Mouse (Mus musculus) right cerebral cortex, postnatal 36 days (tissue): ENCODE data around the gene Tpd52l2.

Experiments used
- DNase-seq, 2 experiments: peaks; one replicate each; pipeline ENCODE4 v3.0.0; 2022; ENCODE audit warnings: low spot score in 2 of 2, mixed read lengths in 1 of 2

The Tpd52l2 gene

GRCm38 (mm10) chr2:181496831-181497547, at the start of gene Tpd52l2:
TSS of gene Tpd52l2 (plus strand) at chr2:181497142.
- peak; percentile 90 to 94 for DNase-seq

DNA sequence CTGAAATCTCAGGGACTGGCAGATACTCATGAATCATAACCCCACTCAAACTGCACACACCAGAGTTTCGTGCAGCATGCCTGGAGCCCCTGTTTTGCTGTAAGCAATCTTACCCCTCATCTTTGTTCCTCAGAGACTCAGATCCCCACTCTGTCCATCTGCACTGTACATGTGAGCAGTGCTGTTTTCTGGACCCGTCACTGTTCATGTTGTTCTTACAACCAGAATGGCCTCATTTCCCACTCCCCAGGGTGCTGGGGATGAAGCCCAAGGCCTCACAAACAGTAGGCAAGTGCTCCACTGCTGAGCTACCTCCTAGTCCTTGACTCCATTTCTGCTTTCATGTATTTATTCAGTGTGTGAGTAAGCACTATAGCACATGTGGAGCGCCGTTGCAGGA, 44.8 kb upstream of the Tpd52l2 start:
- DNase-seq: no peak

DNA sequence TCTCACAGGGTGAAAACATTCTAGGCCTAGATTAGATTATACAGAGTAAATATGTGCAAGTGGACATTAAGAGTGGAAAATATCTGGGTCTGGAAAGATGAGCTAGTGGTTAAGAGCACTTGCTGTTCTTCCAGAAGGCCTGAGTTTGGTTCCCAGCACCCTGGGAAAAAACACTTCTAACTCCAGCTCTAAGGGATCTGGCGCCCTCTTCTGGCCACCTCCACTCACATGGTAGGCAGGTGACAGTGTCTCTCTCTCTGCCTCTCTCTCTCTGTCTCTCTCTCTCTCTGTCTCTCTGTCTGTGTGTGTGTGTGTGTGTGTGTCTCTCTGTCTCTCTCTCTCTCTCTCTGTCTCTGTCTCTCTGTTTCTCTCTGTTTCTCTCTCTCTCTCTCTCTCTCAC, 43.7 kb upstream of the Tpd52l2 start:
- DNase-seq: no peak

DNA sequence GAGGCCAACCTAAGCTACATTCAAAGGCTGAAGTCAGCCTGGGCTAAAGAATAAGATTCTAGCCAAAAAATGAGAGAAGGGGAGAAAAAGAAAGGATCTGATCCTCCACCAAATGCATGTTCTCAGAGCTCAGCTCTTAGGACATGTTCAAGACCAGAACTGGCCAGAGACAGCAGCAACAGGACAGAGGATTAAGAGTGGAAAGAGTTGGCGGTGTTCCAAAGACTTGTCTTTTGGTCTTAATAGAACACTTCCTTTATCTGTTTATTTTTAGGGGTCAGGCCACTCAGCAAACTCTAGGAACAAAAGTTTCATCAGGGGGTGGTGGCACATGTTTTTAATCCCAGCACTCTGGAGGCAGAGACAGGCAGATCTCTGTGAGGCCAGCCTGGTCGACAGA, 41.0 kb upstream of the Tpd52l2 start:
- no peak for DNase-seq

- no peak for DNase-seq
Observed at GRCm38 (mm10) chr2:181457831-181458230, 39.1 kb upstream of the Tpd52l2 start.

DNA sequence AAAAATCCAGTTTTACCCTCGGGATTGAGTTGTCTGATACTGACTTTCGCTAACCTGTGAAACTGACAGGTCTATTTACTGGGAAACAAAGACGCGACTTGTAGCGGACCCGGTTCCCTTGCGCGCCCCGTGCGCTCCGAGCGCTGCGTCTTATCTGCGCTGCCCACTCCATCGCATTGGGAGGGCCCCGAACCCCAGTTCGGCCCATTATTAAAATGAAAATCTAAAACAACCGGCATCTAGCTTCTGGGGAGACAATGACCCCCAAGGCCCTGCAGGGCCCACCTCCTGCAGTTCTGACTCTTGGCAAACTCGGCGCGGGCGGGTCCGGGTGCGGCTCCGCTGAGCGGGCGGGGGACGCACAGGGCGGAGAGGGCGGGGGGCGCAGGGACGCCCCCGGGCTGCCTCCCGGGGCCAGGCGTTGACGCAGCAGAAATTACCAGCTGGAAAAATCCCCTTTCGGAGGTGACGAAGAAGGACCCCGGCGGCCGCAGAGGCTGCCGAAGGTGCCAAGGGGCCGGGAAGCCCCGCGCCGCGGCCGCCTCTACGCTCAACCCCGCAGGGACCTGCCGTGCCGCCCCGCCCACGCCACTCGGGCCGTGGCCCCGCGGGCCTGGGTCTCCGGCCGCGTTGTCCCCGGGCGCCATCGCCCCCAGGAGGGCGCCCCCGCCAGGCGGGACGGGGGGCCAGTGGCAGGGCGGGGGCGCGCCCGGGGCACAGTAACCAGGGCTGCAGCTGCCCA, 38.4 kb upstream of the Tpd52l2 start:
- DNase-seq: no peak

- peak; percentile 29 to 39 for DNase-seq
Observed at GRCm38 (mm10) chr2:181459153-181459672, 37.7 kb upstream of the Tpd52l2 start, which contains the start of gene Zbtb46. TSS of gene Zbtb46 (minus strand) at chr2:181459426.

- DNase-seq: peak in 1 of 2 experiments; percentile 24
Observed at GRCm38 (mm10) chr2:181459673-181460621, 37.0 kb upstream of the Tpd52l2 start.

DNA sequence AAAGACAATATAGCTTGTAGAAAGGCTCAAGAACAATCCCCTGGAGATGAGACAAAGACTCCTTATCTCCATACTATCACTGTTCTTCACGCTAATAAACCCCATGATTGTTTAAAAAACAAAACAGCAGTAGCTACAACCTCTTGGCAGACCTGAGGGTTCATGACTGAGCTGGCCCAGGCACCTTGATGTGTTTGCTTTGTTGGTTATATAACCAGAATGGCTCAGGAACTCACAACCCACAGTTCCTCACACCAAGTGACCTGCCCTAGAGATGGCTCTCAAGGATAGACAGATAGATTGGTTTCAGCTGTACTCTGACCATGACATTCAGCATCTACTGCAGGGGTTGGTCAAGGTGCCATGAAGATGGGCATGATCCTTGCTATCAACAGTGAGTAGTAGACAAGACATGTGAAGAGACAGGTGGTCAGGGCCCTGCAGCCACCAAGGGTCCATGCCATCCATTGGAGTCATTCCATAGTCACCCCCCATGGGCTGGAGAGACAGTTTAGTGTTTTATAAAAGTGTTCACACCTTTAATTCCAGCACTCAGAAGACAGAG, 35.3 kb upstream of the Tpd52l2 start:
- DNase-seq: no peak

DNA sequence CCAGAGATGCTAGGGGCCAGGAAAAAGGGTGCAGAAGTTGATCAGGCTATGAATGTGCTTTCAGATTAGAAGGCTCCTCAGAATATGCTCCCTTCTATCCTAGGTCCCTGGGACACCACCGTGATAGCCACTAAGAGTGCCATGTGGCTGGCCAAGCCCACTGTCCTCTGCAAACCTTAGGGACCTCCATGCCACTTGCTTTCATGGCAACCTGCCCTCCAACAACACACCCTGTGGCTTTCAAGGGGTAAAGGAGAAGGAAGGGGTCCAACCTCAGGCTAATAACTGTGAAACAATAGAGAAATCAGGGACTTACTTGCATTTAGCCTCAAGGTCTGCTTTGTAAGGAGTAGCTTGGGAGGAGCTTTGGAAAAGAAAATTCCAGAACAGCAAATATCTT, 34.3 kb upstream of the Tpd52l2 start:
- no peak for DNase-seq

DNA sequence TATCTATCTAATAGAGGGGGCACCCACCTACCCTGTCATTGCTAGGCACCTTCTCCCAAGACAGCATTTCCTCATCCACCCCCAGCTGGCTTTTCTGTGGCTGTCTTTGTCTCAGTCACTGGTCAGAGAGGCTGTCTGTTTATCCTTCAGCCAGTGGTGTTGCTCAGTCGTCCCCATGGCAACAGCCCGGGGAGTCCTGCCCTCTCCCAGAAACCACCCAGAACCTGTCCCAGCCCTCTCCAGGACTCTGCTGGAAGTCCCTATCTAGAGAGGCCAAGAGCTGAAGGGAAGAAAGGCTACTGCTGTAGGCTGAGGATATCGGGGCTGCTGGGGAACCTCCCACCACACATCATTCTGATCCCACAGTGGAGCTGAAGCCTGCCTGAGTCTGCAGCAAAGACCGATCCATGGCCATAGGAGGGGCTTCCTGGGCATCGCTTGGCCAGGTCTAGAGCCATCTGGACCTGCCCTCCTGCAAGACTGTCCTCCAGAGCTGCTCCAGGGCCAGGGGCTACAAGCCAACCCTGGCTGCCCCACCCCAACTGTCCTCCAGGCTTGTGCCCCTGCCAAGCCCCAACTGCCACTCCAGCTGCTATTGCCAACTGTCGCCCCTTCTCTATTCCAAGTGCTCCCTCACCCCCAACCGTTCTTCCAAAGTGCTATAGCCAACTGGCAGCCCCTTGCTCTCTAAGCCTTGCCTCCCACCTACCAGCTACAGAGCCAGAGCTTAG, 33.8 kb upstream of the Tpd52l2 start:
- DNase-seq: peak in 1 of 2 experiments; percentile 40

GRCm38 (mm10) chr2:181465423-181465822, 31.5 kb upstream of the Tpd52l2 start:
- DNase-seq: no peak

DNA sequence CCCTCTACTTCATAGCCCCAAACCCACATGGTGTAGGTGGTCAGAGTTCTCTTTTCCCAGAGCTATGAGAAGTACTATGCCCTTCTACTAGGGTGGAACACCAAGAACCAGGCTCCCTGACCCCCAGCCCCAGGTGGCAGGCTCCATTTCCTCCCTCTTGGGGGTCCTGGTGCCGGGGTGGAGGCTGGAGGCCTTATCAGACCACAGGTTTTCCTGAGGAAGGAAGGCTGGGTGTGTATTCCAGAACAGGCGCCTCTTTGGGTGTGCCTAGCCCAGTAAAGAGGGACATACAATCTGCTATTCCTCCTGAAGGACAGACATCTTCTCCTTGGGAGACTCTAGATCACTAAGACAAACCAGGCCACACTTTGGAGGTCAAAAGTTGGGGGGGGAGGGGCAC, 26.7 kb upstream of the Tpd52l2 start:
- DNase-seq: no peak

DNA sequence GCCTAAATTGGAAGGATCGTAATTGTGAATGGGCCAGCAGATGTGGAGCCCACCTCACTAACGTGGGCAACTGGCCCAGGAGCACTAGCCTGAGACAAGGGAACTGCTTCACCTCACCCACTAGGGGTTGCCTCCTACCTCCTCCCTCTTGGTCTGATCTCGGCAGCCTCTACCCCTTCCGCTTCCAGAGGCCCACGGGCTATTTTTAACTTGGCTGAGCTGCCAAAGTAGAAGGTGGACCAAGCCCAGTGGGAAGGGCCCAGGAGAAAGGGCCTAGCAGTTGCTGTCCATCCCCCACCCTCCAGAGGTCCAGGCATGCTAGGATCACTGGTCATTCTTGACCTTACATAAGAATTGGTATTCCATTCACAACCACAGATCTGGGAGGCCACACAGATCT, 25.7 kb upstream of the Tpd52l2 start:
- no peak for DNase-seq

- DNase-seq: no peak
Observed at GRCm38 (mm10) chr2:181472256-181472827, 24.6 kb upstream of the Tpd52l2 start.

GRCm38 (mm10) chr2:181483120-181483519, 13.8 kb upstream of the Tpd52l2 start:
- no peak for DNase-seq

DNA sequence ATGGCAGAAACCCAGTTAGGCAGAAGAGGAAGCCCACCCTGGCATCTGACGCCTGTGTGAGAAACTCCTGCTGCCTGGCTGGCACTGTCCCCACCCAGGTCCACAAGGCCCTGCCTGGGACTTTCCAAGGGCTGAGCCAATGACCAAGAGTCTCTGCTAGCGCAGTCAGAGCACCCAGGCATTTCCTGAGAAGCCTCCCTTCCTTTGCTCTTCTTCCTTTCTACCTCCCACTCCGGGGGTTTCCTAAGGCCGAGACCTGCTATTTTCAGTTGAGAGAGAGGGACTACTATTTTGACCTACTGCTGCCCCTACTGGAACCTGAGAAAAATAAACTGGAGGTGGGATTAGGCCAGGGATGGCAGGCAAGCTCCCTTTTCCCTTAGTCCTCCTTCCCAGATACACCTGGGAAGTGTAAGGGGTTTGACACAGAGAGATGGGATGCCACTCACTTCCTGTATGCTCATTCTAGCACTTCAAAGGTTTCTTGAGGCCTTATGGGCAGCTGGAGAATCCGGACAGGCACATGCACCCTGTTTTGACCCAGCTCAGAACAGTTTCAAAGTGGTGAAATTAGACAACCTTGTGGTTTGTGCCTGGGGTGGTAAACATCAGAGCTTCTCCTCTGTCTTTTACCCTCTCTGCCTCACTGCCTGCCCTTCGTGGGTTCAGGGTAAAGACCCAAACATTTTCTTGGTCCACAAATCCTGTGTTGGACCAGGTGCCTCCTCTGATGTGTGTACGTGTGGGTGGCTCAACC, 13.2 kb upstream of the Tpd52l2 start:
- DNase-seq: no peak

DNA sequence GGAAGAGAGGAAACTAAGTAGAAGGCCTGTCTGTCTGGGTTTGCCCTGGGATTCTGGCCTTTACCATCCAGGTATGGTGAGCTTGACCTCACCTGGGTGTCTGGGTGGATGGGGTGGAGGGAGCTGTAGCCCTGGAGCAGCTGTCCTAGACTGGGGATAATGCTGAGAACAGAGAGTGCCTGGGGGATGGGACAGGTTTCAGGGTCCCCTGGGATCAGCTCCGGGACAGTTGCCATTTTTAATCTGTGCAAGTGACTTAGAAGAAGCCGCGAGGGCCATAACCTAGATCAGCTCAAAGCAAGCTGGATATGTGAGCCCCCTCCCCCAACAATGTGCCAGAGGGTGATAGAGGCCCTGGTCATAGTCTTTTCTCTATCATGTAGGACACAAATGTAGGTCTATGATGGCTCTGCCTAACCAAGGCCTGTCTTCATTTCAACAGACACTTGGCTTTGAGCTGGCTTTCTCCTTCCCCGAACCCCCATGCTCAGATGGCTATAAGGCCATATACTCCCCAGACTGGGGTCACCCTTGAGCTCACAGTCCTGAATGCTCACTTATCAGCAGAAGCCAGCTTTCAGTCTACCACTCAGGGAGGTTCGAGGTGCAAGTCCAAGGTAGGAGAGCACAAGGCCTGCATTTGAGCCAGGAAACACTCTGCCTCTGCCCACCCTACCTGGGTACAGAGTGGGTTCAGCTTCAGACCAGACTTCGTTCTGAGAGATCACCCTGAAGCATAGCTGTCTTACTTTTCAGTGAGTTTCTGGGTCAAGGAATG, 12.3 kb upstream of the Tpd52l2 start:
- no peak for DNase-seq

- no peak for DNase-seq
Observed at GRCm38 (mm10) chr2:181485741-181486140, 11.2 kb upstream of the Tpd52l2 start.
